Mouse (Mus musculus) spleen, postnatal 10 days (tissue): ENCODE results near the gene Tbx1.

ENCODE experiments used
- DNase-seq, 2 experiments: peaks; one replicate each; pipeline ENCODE4 v3.0.0; 2021 to 2022; ENCODE audit warnings: low spot score in 2 of 2

Tbx1 gene

GRCm38 (mm10) chr16:18588738-18589055, 1.8 kb downstream of the Tbx1 start:
- no peak for DNase-seq

GRCm38 (mm10) chr16:18587847-18588737, 2.4 kb downstream of the Tbx1 start:
- DNase-seq: no peak

- no peak for DNase-seq
These were observed 3.4 kb downstream of the Tbx1 start for GRCm38 (mm10) chr16:18586906-18587546.

- DNase-seq: no peak
These were observed 4.2 kb downstream of the Tbx1 start for GRCm38 (mm10) chr16:18586076-18586905.

GRCm38 (mm10) chr16:18585676-18586075, 4.8 kb downstream of the Tbx1 start:
- DNase-seq: no peak

GRCm38 (mm10) chr16:18584901-18585510, 5.5 kb downstream of the Tbx1 start:
- no peak for DNase-seq

GRCm38 (mm10) chr16:18583673-18584357, 6.7 kb downstream of the Tbx1 start:
- DNase-seq: no peak

GRCm38 (mm10) chr16:18583169-18583568, 7.3 kb downstream of the Tbx1 start:
- DNase-seq: no peak

GRCm38 (mm10) chr16:18582426-18583148, 7.9 kb downstream of the Tbx1 start:
- no peak for DNase-seq

- DNase-seq: no peak
These were observed 8.8 kb downstream of the Tbx1 start for GRCm38 (mm10) chr16:18581623-18582205.

- no peak for DNase-seq
These were observed 9.3 kb downstream of the Tbx1 start for GRCm38 (mm10) chr16:18581050-18581622.

GRCm38 (mm10) chr16:18580389-18580788, 10.1 kb downstream of the Tbx1 start:
- DNase-seq: no peak

GRCm38 (mm10) chr16:18577599-18578160, 12.8 kb downstream of the Tbx1 start:
- no peak for DNase-seq

- no peak for DNase-seq
These were observed 13.4 kb downstream of the Tbx1 start for GRCm38 (mm10) chr16:18577071-18577470.

GRCm38 (mm10) chr16:18574196-18574595, 16.3 kb downstream of the Tbx1 start:
- no peak for DNase-seq

GRCm38 (mm10) chr16:18568599-18568998, 21.9 kb downstream of the Tbx1 start:
- no peak for DNase-seq

- no peak for DNase-seq
These were observed 26.0 kb downstream of the Tbx1 start for GRCm38 (mm10) chr16:18564472-18564871.

GRCm38 (mm10) chr16:18556461-18556860, 34.0 kb downstream of the Tbx1 start:
- DNase-seq: no peak

GRCm38 (mm10) chr16:18555235-18555935, 35.1 kb downstream of the Tbx1 start:
- DNase-seq: no peak
